Mouse (Mus musculus) lung, postnatal 0 days (tissue): ENCODE results near the gene Mpl. TPM values are rescaled to one million over a fixed set of nuclear protein-coding genes. Genes with fewer than 3 reads are reported as not detected.

Experiments used
- ATAC-seq: fragments of 200-750 bp; cut with Nextera tagmentation; 2 replicates; pipeline ENCODE4 v1.8.0; 2017; ENCODE audit warnings: moderate library complexity
- DNase-seq: peaks from one replicate; pipeline ENCODE4 v3.0.0-alpha.2; 2016; ENCODE audit warnings: low spot score
- H3K27ac ChIP-seq: fragments of 300-500 bp; sonication (generic); 2 replicates; pipeline ENCODE4 v1.5.1; 2014; ENCODE audit warnings: antibody characterized with exemption, mild to moderate bottlenecking, low read length, mixed read lengths
- H3K27me3 ChIP-seq: fragments of 300-500 bp; sonication (generic); replicated peaks from 2 replicates; pipeline ENCODE4 v1.6.1; 2014; ENCODE audit warnings: low read length, mixed read lengths; ENCODE audit not compliant: insufficient read depth
- H3K36me3 ChIP-seq: fragments of 300-500 bp; sonication (generic); 2 replicates; pipeline ENCODE4 v1.6.1; 2014; ENCODE audit warnings: low read length, mixed read lengths; ENCODE audit not compliant: insufficient read depth
- H3K4me1 ChIP-seq: fragments of 300-500 bp; sonication (generic); 2 replicates; pipeline ENCODE4 v1.6.1; 2014; ENCODE audit warnings: antibody characterized with exemption, low read depth, low read length, mixed read lengths; ENCODE audit not compliant: insufficient read depth
- H3K4me2 ChIP-seq: fragments of 300-500 bp; sonication (generic); replicated peaks from 2 replicates; pipeline ENCODE4 v1.6.1; 2014; ENCODE audit warnings: low read depth, mild to moderate bottlenecking, low read length, moderate library complexity, mixed read lengths
- H3K4me3 ChIP-seq: fragments of 300-500 bp; sonication (generic); 2 replicates; pipeline ENCODE4 v1.5.1; 2014; ENCODE audit warnings: low read depth, low read length
- H3K9ac ChIP-seq: fragments of 300-500 bp; sonication (generic); replicated peaks from 2 replicates; pipeline ENCODE4 v1.6.1; 2014; ENCODE audit warnings: low read depth, mild to moderate bottlenecking
- H3K9me3 ChIP-seq: fragments of 300-500 bp; sonication (generic); 2 replicates; pipeline ENCODE4 v1.6.1; 2016; ENCODE audit warnings: low read length, mixed read lengths
- CTCF ChIP-seq: IDR thresholded peaks from 2 replicates; pipeline ENCODE4 v1.5.1; 2016; ENCODE audit warnings: antibody characterized with exemption, mild to moderate bottlenecking
- EP300 ChIP-seq: IDR thresholded peaks from 2 replicates; pipeline ENCODE4 v1.6.1; 2016; ENCODE audit warnings: antibody characterized with exemption, mild to moderate bottlenecking, control low read depth
- WGBS: fragments of 180-500 bp; shearing (Covaris S2); extraction: QIAGEN DNeasy Blood & Tissue Kit; methylation state at CpG from one replicate; pipeline ENCODE4 v1.1.7; 2014; 5-methylcytosine and 5-hydroxymethylcytosine counted together
- polyA plus RNA-seq: library from polyadenylated mRNA; unstranded; fragments of >200 nt; fragmentation: Nextera tagmentation; extraction: Ambion mirVana; gene quantifications from 2 replicates; pipeline ENCODE4 v1.2.1, GENCODE M21; 2015

Mpl gene
- polyA plus RNA-seq, 1 experiment from 2014 or later = 1.1 TPM

DNA sequence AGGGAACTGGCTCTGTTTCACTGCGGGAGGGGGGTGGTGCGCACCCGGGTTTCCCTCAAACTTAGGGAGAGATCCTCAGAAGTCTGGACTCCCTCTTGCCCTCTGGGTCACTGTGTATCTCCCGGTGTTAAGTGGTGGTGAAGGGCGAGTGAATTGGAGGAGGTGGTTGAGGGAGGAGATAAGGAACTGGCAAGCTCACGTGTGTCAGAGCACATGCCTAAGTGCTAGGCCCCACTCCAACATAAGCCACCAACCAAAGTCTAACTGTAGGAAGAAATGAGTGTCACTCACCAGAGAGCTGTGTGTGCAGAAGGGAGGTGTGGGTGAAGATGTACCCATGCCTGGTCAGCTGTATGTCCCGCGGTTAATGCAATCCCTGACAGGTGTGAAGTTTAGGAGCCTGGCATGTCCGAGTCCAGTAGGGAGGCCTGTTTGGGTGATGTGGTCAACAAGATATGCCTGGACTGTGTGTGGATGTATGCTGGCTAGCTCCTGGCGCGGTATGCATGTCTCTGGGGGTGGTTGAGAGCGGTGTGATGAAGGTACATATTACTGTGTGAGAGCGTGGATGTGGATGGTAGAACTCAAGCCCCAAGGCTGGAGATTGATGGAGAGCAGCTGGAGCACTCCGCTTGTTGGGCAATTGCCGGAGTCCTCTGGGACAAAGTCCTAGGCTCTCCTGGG, 28.6 kb downstream of the Mpl start:
- TF ChIP-seq CTCF (no peak), EP300 (peak; percentile 29; the same call in 1 of the 2 replicates)
- Histone ChIP-seq H3K4me1 (peaks cover 24% of the 10 kb centered on the region; the same call in 1 of the 2 replicates), H3K9me3 (no peaks in the 10 kb centered on the region), H3K27ac (peak overlapping the region; percentile 96), H3K36me3 (peaks cover 12% of the 10 kb centered on the region; the same call in 1 of the 2 replicates), H3K27me3 (no peaks in the 10 kb centered on the region), H3K4me2 (peak overlapping the region; percentile 83), H3K9ac (peak overlapping the region; percentile 80), H3K4me3 (peak overlapping the region; percentile 71)
- ATAC-seq = peak; percentile 51
- 17% methylated on average over 15 of the region's 15 CpGs for WGBS
- DNase-seq = peak; percentile 82

DNA sequence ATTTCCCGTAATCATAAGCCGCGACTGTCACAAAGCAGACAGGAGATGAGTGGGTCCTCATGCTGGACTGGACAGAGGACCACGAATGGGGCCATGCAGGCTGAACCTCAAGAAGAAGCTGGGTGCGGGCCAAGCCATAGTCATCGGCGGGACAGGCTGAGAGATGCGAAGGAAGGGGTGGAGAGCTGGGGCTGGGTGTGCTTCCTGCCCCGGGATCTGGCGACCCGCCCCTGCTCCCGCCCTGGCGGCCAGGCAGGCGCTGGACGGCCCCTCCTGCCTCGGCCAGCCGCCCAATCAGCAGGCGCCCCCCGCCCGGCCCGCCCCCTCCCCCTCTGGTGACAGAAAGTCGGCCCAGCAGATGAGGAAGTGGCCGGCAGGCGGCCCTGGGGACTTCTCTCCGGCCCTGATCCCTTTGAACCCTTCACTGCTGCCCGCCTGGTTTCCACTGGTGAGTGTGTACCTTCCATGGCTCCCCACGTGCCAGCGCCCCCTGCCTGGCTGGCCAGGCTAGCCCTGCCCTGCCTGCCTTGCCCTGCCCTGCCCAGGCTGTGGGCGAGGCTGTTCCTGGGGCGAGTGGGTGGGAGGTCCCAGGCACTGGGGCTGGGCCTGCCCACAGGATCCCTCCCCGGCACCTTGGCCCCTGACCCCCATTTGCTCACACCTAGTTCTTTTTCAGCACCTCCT, 29.4 kb downstream of the Mpl start, which contains the start of gene Elovl1:
TSS of gene Elovl1 (plus strand) at position 326 of the 684 bp plus-strand sequence.
- peak within 1 kb of the TSS; percentile 96 for H3K27ac ChIP-seq
- ATAC-seq = peak; percentile 96
- no peaks in the 10 kb centered on the region for H3K27me3 ChIP-seq
- H3K4me3 ChIP-seq = peak within 1 kb of the TSS; percentile 71
- H3K4me2 ChIP-seq = peak within 1 kb of the TSS; percentile 83
- WGBS = under 1% methylated on average over 21 of the region's 31 CpGs
- peaks cover 24% of the 10 kb centered on the region; the same call in 1 of the 2 replicates for H3K4me1 ChIP-seq
- H3K9ac ChIP-seq = peak within 1 kb of the TSS; percentile 80
- TF ChIP-seq CTCF (peak; percentile 73), EP300 (no peak)
- DNase-seq = peak; percentile 98
- H3K9me3 ChIP-seq = no peaks in the 10 kb centered on the region
- H3K36me3 ChIP-seq = peaks cover 9% of the 10 kb centered on the region; the same call in 1 of the 2 replicates

DNA sequence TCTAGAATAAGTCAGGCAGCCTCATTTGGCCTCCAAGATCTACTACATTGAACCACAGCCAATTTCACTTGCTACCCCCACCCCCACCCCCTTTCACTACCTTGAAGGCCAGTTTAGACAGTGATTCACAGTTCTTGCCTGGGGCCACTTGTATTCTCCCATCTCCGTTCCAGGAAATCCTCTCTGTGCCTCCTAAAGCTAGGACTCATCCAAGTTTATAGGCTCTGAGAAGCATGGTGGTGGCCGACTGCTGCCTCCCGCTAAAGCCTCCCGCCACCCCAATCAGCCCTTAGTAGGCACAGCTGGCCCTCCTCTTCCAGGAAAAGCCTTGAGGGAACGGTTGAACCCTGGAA, 29.9 kb downstream of the Mpl start:
- Histone ChIP-seq H3K27me3 (no peaks in the 10 kb centered on the region), H3K4me2 (peak overlapping the region; percentile 83), H3K27ac (peak overlapping the region; percentile 96), H3K36me3 (peaks cover 7% of the 10 kb centered on the region; the same call in 1 of the 2 replicates), H3K4me1 (peaks cover 24% of the 10 kb centered on the region; the same call in 1 of the 2 replicates), H3K4me3 (peak overlapping the region; percentile 71), H3K9ac (peak overlapping the region; percentile 80; the same call in 1 of the 2 replicates), H3K9me3 (no peaks in the 10 kb centered on the region)
- 3% methylated on average over 5 of the region's 5 CpGs for WGBS
- no peak for DNase-seq
- TF ChIP-seq CTCF (no peak), EP300 (no peak)
- peak; percentile 15 for ATAC-seq

DNA sequence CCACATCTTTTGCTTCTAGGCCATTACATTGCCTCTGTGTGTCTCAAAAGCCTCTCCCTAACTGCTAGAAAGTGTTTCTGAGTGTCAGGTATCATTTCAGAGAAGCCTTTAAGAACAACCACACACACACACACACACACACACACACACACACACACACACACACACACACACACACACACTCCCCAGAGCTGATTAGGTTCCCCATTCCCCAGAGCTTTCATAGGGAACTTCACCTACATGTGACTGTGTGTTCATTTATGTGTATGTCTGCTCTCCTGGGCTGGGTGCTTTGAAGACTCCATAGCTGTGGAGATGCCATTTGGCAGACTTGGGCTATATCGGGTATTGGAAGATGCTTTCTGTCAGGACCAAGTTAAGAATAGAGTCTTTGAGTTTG, 31.9 kb downstream of the Mpl start:
- Histone ChIP-seq H3K9ac (no peak overlapping the region), H3K4me2 (no peak overlapping the region), H3K4me1 (peaks cover 24% of the 10 kb centered on the region; the same call in 1 of the 2 replicates), H3K36me3 (peaks cover 11% of the 10 kb centered on the region; the same call in 1 of the 2 replicates), H3K9me3 (no peaks in the 10 kb centered on the region), H3K4me3 (no peak overlapping the region), H3K27me3 (no peaks in the 10 kb centered on the region), H3K27ac (peak overlapping the region; percentile 69)
- no peak for TF ChIP-seq CTCF
- no peak for TF ChIP-seq EP300
- 95% methylated on average over 1 of the region's 1 CpGs for WGBS
- DNase-seq = no peak
- ATAC-seq = no peak

GRCm38 (mm10) chr4:118424541-118425160, 32.7 kb downstream of the Mpl start:
- Histone ChIP-seq H3K4me2 (no peak overlapping the region), H3K27ac (peak overlapping the region; percentile 69; the same call in 1 of the 2 replicates), H3K9ac (no peak overlapping the region), H3K36me3 (peaks cover 15% of the 10 kb centered on the region; the same call in 1 of the 2 replicates), H3K4me1 (peaks cover 19% of the 10 kb centered on the region; the same call in 1 of the 2 replicates), H3K9me3 (no peaks in the 10 kb centered on the region), H3K27me3 (no peaks in the 10 kb centered on the region), H3K4me3 (no peak overlapping the region)
- 48% methylated on average over 4 of the region's 4 CpGs for WGBS
- ATAC-seq (peak; percentile 4), DNase-seq (peak; percentile 60)
- TF ChIP-seq CTCF = no peak
- peak; percentile 52 for TF ChIP-seq EP300

- H3K27ac ChIP-seq = no peak overlapping the region
- no peak overlapping the region for H3K4me3 ChIP-seq
- no peak overlapping the region for H3K9ac ChIP-seq
- no peaks in the 10 kb centered on the region for H3K27me3 ChIP-seq
- ATAC-seq = no peak
- WGBS = 95% methylated on average over 2 of the region's 3 CpGs
- H3K4me1 ChIP-seq = no peaks in the 10 kb centered on the region
- H3K9me3 ChIP-seq = no peaks in the 10 kb centered on the region
- H3K4me2 ChIP-seq = no peak overlapping the region
- H3K36me3 ChIP-seq = peaks cover 25% of the 10 kb centered on the region
- no peak for TF ChIP-seq CTCF
- TF ChIP-seq EP300 = no peak
- DNase-seq = peak; percentile 45
Observed at GRCm38 (mm10) chr4:118421384-118421783, 35.9 kb downstream of the Mpl start.
